Mouse (Mus musculus): ENCODE measurements around the gene Ptprn2.

DNA sequence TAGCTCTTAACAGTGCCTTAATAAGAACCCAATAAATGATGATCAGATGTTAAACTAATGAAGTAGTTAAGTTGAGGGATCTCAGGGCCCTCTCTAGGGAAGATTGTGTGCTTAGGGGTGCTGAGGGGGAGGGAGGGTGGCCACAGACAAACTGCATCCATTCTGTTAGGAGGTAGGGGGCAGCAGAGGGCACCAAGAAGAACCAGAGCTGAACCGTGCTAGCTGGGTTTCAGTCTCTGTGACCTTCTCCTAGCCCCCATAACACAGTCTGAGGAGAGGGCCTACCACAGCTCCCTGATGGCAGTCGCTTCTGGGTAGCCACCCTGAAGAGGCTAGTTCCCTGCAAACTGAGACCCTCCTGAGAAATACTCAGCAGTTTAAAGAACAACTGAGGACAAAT is 646.6 kb downstream of the Ptprn2 start:
- TF ChIP-seq CTCF (IDR thresholded peaks at IDR 0.05; ENCODE audit: low read depth): peak; percentile 59
- no peak for TF ChIP-seq EP300 (IDR thresholded peaks at IDR 0.05; ENCODE audit: low read depth)

All from liver, postnatal 0 days (tissue).